Mouse (Mus musculus) heart, adult 8-10 months (tissue): ENCODE measurements around the gene Mettl27. TPM values are rescaled to one million over a fixed set of nuclear protein-coding genes. Genes with fewer than 3 reads are reported as not detected.
A peak's percentile ranks its signal among the peaks of the same experiment; 100 is the strongest.
"Not testable (repeated sequence)": the region's sequence is repeated elsewhere in the genome, so short reads cannot be mapped to it uniquely, and the experiment has no call there.

Experiments used
- DNase-seq: peaks from one replicate; pipeline ENCODE4 v3.0.0; 2022; ENCODE audit warnings: low spot score
- total RNA-seq, 4 experiments: library from RNA; stranded (reverse); gene quantifications; 2 replicates each; pipeline ENCODE4 v1.2.4; 2022

Mettl27 gene
- total RNA-seq, 4 experiments from 2014 or later: 6.3 to 11.9 (median 7.9) TPM

DNA sequence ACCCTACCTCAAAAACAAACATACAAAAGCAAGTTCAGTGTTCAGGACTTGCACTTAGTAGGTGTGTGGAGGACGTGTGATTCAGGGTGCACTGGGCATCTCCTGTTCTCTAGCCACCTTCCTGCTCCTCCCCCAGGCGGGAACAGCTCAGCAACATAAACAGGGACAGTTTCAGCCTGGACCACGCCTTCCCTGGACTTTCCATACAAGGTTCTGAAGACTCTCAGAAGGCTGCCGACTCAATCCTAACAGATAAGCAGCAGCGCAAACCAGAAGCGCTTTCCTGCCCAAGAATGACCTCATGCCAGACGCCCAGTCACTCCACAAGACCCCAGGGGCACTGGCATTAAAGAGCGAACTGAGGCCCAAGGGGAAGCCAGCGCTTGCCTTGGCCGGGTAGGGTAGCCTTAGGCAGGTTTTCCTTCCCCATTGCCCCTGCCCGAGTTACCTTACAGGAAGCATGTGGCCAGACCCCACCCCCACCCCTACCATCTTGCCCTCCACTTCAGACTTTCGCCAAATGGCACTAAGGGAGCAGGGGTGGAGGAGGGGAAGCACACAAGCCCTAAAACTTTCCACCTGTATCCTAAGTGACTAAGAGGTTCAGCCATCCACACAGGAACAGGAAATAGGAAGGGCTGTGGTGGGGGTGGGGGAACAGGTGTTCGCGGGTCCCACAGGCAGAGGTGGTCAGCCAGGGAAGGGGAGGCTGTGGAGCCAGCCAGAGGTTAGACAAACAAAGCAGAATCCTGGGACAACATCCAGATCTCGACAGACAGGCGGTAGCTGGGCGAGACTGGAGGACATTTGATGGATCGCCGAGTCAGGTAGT is 19.1 kb downstream of the Mettl27 start:
- no peak for DNase-seq

DNA sequence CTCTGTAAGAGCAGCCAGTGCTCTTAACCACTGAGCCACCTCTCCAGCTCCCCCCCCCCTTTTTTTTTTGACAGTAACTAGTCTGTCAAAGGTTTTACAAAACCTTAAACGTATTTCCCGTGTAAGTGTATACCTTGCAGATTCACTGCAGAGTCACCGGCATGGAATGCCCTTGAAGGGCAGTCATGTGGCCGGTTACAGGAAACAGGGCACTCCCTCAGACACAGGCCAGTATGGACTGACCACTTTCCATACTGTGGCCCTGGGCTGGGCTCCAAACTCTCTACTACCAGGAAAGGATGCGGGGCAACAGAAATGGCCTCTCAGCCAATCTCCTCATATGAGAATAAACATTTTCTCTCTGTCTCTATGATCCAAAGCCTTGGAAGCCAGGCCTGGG is 23.3 kb downstream of the Mettl27 start:
- no peak for DNase-seq

DNA sequence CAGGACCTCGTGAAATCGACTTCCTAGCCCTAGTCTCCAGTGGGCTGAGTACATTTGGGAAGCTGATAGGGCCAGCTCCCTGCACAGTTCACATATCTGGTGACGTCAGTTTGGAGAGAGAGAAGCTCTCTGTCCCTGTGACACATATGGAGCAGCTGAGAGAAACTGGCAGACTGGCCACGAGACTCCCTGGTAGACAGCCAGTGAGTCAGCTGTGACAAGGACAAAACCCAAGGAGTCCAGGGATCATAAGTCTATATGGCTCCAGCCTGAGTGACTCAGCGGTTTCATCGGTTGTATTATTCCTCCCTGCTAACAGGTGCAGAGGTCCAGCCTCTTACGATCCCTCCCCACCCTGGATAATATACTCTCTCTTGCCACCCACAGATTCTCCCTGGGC is 26.9 kb downstream of the Mettl27 start:
- DNase-seq: peak; percentile 63

DNA sequence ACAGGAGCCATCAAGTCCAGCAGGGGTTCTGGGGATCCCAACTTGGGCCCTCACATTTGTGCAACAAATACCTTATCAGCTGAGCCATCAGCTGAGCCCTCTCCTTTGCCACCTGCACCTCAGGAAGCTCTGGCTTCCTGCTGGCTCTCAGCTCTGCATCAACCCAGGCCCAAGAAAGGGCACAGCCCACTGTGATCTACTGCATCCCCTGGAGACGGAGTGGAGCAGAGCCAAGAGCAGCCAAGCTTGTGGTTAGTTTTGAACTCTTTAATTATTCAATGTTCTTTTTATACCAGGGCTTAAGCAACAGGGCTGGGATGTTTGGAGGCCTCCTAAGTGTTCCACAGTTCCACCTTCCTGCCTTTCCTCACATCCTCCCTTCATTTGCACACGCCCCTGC is 28.3 kb downstream of the Mettl27 start:
- no peak for DNase-seq

DNA sequence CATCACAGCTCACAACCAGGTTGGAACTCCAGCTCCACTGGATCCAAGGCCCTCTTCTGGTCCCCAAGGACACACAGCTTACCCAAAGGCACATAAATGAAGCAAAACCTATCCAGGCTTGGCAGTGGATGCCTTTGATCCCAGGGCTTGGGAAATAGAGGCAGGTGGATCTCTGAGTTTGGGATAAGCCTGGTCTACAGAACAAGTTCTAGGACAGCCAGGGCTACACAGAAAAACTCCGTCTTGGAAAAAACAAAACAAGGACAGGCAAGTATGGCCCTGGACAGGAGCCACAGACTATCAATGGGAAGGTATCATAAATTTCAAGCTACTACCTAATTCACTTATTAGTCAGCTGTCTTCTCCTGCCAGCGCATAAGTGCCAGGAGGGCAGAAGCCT is 29.4 kb downstream of the Mettl27 start:
- no peak for DNase-seq

DNA sequence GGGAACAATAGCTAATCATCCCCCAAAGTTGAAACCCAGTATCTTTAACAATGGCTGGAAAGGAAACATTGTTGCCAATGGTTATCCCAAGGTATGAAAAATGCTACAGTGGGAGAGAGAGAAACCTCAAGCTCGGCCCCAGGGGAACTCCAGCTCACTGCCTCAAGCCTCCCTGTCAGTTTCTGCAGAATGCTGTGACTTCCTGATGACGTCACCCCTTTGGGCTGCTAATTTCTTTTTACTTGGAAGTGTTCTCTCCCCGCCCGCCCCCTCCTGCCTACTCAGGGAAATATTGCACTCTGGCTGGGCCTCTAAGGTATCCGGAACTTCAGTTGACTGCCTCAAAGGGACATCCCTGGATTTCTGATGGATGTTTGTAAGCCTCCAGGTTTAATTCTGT is 31.4 kb downstream of the Mettl27 start:
- peak; percentile 55 for DNase-seq

DNA sequence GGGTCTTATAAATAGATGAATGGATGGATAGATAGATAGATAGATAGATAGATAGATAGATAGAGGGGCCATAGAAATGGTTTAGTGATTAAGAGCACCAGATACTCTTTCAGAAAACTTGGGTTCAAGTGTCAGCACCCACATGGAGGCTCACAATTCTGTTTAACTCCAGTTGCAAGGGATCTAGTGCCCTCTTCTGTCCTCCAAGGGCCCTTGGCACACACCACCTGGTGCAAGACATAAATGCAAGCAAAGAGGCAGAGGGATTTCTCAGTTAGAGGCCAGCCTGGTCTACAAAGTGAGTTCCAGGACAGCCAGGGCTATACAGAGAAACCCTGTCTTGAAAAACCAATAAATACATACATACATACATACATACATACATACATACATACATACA is 32.5 kb downstream of the Mettl27 start:
- not testable (repeated sequence) for DNase-seq

DNA sequence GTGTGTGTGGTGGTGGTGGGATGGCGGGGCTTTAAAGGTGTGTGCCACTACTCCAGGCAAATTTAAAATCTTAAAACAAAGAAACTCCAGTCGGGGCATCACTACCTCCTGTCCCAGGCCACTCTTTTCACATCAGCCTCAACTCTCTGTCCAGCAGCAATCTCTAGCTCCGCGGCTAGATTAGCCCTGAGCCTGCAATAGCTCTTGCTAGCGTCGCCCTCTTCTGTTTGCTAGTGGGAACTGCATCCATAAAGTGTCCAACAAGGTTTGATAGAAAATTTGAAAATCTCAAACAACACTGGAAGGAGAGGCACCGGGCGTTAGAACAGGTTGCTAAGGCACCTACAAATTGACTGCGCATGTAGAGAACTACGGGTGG is 33.3 kb downstream of the Mettl27 start:
- peak; percentile 64 for DNase-seq

DNA sequence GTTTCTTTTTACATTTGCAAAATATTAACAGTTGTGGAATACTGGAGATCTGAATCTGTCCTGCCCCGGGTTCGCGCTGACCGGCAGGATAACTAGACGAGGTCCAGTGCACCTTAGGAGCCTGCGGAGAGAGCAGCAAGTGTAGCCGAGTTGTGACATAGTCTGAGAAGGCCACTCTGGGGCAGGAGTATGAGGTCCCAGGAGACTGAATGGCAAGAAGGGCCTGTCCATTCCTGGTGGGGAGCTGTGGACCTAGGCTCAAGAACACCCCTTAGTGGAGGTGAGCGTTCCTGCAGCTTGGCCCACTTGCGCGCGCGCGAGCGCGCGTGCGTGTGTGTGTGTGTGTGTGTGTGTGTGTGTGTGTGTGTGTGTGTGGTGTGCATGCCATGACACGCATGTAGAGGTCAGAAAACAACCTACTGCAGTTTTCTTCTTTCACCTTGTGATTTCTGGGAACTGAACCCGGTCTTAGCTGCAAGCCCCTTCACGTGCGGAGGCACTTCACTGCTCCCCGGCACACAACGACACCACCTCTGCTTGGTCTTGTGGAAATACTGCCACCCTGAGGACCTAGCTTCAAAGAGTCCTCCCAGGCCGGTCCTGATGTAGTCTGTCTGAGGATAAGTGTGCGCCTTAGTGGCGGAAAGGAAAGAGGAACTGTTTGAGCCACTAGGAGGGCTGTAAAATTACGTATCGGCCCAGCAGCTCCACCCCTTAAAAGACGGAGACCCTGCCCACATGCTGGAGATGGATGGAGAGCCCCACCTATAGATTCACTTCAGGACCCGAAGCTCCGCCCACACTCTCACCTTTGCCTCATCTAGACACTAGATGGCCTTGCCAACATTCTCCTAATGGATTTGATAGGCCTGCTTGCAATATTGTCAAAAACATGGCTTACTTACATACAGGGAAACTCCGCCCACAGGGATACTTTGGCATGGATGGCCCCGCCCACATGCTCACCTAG is 34.0 kb downstream of the Mettl27 start:
- no peak for DNase-seq

DNA sequence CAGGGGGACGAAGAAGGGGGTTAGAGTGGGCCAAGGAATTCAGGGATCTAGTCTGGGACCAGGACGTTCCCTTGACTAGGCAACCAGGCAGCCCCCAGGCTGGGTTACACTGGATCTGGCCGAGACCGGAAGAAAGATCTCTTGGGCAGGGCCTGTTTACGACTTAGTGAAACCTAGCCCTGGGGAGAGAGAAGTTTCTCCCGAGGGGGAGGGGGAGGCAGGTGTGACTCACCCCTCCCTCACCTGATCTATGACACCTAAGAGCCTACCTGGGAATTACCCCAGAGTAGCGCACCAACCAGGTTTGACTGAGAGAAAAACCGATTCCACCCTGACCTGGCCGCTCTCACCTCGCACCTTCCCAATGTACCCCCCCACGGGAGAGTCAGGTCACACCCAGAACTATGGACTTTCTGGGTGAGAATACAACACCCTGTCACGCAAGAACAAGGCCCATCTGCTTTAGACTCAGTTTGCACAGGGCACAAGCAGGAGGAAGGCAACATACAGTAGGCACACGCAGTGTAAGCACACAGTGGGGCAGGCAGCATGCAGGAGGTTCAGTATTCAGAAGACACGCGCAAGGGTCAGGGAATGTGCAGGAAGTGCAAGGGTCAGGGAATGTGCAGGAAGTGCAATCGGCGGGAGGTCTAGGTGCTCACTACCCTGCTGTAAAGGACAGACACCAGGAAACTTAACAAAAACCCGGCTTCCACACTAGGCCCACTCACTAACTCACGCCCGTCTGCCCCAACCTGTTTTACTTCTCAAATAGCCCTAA is 35.2 kb downstream of the Mettl27 start:
- DNase-seq: no peak

DNA sequence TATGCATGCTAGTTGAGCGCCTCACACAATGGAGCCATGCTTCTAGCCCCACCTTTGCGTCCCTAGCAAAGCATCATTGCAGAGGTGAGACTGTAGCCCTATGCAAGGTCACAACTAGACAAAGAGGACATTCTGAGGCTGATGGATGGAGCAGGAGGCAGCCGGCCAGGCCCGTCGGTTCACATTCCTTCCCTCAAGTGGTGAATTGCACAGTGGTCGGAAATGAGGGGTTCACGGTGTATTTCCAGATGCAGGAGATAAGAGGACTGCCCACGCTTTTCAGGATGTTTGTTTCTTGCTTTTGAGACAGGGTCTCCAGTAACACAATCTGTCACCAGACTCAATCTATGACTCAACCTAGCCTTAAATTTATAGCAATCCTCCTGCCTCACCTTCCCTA is 38.5 kb downstream of the Mettl27 start:
- DNase-seq: no peak

DNA sequence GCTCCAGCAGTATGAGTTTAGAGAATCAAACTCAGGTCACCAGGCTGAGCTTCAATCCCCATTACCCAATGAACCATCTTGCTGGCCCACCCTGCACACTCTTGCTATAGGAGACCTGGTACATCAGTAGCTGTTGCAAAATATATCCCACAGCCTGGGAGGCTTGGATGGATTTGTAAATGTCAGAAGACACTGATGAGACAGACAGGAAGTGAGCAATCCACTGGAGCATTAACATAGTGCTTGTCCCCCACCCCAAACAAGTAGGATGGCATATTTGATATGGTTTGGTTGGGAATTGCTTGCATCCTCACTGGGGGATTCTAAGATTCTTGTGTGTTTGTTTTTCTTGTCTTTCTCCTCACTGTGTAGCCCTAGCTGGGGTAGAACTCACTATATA is 40.9 kb downstream of the Mettl27 start:
- DNase-seq: no peak

DNA sequence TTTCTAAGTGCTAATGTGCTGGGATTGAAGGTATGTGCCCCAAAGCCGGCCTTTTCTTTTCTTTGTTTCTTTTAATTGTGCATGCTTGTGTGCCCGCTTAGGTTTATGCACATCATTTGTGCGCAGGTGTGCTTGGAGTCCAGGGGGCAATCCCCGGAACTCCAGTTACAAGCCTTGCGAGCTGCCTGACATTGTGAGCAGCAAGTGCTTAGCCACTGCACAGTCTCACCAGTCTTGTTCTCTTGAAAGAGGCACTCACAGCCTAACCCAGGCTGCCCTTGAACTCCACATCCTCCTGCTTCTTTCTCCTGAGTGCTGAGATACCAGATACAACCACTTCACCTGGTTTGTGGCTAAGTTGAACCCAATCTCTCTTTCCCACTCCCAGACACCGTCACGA is 41.4 kb downstream of the Mettl27 start:
- no peak for DNase-seq

DNA sequence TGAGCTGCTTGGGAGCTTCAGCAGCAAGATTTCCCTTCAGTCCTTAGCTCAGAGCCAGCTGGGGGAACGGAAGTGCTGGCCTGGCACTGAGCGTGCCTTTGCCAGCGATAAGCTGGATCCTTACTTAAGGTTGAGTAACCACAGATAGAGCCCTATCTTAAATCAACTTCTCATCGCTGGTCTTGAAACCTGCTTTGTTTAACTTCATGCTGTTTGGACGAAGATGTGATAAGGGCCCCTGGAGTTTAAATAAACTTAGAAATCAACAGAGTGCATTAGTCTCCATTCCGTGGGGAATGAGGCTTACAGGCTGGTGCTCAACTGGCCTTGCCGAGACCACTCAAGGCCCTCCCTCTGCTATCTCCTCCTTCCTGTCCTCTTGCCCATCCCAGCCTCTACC is 42.1 kb downstream of the Mettl27 start:
- no peak for DNase-seq

DNA sequence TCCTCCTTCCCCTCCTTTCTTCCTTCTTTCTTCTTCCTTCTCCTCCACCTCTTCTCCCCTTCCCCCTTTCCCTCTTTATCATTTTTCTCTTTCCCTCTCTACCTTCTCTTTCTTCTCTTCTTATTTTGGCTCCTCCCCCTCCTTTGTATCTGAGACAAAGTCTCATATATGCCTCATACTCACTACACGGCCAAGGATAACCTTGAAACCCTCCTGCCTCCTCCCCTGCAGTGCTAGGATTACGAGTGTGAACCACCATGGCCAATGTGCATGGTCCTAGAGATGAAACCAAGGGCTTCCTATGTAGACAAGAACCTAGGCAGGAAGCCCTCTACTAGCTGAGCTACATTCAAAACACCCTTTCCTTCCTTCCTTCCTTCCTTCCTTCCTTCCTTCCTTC is 42.8 kb downstream of the Mettl27 start:
- DNase-seq: no peak

DNA sequence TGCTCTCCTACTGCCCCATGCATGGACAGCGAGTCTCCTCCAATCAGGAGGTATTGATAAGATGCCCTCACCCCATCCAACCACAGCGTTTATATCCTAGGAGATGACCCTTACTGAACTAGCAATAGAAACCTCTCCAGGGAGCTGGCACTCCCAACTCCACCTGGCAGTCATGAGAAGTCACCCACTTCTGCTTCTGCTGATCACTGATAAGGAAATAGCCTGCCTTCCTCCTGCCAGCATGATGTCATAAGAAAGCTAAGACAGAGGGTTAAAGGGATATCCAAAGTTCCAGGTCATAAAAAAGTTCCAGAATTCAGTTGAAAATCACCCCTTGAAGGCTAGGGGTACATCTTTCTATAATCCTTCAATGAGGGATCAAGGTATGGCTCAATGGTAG is 44.0 kb downstream of the Mettl27 start:
- DNase-seq: no peak

DNA sequence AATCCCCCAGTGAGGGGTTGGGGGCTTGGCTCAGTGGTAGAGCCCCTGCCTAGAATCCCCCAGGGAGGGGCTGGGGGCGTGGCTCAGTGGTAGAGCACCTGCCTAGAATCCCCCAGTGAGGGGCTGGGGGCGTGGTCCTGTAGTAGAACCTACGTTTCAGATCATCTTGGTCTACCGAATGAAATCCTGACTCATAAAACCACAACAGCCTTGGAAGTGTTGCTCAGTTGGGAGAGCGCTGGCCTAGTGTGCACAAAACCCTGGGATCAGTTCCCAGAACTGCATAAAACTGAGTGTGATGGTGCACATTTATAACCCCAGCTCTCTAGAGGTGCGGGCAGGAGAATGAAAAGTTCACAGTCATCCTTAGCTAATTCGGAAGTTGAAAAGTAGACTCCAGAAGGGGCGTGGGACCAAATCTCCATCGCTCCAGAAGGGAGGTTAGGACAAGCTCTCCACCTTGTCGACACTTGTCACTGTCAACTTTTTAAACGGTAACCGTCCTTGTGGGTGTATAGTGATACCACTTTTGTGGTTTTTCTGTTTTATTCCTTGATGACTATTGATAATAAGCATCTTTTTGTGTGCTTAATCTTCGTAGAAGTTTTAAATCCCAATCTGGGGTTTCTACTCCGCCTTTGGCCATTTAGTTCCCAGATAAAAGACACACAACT is 44.5 kb downstream of the Mettl27 start:
- DNase-seq: no peak

DNA sequence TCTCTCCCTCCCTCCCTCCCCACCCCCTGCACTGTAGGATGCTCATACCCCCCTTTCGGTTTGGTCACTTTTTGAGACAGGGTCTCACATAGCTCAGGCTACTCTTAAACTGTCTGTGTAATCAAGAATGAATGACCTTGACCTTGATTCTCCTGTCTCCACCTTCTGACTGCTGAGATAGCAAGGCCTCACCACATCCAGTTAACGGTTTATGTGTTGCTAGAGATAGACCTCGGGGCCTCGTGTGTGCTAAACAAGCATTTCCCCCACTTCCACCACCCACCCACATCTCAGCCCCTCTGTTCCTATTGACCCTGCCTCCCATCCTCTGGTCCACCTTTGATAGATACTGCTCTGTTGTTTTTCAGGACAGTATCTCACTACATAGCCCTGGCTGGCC is 45.7 kb downstream of the Mettl27 start:
- no peak for DNase-seq

DNA sequence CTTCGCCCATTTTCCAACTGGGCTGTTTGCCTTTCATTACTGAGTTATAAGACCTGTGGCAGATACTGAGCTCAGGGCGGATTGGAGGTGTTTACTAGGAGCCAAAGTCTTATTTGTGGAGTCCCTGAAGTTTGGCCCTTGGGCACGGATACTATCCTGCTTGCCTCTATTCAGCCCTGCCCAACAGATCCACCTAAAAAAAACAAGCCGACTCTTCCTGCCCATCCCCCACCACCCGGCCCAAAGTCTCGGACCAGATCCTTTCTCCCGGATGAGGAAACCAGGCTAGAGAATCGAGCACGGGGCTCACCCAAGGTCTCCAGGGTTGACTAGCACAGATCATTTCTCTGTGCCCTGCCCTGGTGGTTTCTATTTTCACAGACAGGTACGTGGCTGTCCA is 49.0 kb downstream of the Mettl27 start:
- no peak for DNase-seq

DNA sequence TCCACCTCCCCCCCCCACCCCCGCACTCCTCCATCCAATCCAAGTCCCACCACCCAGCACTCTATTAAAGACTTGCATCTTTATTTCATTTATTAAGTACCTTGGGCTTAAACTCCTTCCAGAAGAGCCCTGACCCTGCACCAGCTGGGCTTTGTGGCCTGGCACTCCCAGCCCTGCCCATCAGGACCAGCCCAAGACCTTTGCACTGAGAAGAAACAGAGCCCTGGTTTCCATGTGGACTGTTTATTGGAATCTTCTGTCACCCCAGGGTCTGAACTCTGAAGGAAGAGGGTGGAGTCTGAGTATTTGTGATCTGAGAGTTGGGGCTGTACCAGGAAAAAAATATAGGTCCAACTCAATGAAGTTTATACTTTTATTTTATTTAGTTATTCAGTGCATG is 50.9 kb downstream of the Mettl27 start:
- DNase-seq: no peak

DNA sequence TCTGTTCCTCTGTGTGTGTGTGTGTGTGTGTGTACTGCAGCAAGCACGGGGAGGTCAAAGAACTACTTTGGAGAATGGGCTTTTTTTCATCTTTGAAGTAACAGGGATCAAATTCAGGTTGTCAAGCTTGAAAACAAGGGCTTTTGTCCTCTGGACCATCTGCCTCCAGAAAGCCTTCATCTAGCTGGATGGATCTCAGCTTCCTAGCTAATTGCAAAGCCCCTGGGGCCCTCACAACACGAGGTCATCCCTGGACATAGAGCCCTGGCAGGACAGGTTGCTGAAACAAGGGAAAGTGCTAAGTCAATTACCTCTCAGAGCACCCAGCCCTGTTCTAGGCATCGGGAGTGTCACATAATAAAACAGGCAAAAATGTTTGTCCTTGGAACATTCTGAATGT is 51.6 kb downstream of the Mettl27 start:
- no peak for DNase-seq
